Comparison of ENCODE assay signal across 8 mouse cellular contexts in the genomic region with DNA sequence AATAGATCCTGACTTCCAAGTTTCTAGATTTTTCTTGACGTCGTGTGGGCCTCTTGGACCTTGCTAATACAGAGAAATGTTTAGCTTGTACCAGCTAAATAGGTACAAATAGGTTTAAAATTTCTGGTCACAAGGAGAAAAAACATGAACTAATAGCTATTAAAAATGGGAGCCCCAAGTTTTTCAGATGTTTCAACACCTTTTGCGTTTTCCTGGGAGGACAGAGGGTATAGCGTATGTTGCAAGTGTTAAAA. TPM values are rescaled to one million over a fixed set of nuclear protein-coding genes. Genes with fewer than 3 reads are reported as not detected.
DNase-seq lines count a peak whose midpoint lies in the region; ATAC-seq and TF ChIP-seq lines count a peak whose summit lies in the region.

No protein-coding gene starts in this region.

- H3K27ac ChIP-seq in heart, postnatal 0 days (ENCODE audit: low read depth) = peak overlapping the region; percentile 100
- peak overlapping the region; percentile 99 for H3K27ac ChIP-seq in hindbrain, embryonic 12.5 days
- peak overlapping the region; percentile 100 for H3K27ac ChIP-seq in midbrain, embryonic 12.5 days (replicated peaks)

- no peaks in the 10 kb centered on the region for H3K9me3 ChIP-seq in heart, postnatal 0 days (replicated peaks; ENCODE audit: control insufficient read depth, low read length)
- H3K9me3 ChIP-seq in hindbrain, embryonic 12.5 days (replicated peaks) = no peaks in the 10 kb centered on the region
- H3K9me3 ChIP-seq in midbrain, embryonic 12.5 days = no peaks in the 10 kb centered on the region

- WGBS in heart, postnatal 0 days = 0% methylated on average over 4 of the region's 4 CpGs
- WGBS in hindbrain, embryonic 12.5 days = 0% methylated on average over 4 of the region's 4 CpGs
- 0% methylated on average over 4 of the region's 4 CpGs for WGBS in midbrain, embryonic 12.5 days

- peaks cover 43% of the 10 kb centered on the region for H3K4me1 ChIP-seq in heart, postnatal 0 days (ENCODE audit: control insufficient read depth, insufficient read depth)
- peaks cover 40% of the 10 kb centered on the region for H3K4me1 ChIP-seq in hindbrain, embryonic 12.5 days
- peaks cover 37% of the 10 kb centered on the region for H3K4me1 ChIP-seq in midbrain, embryonic 12.5 days

- peak overlapping the region; percentile 88 for H3K9ac ChIP-seq in heart, postnatal 0 days (replicated peaks; ENCODE audit: low read depth, low read length)
- H3K9ac ChIP-seq in hindbrain, embryonic 12.5 days = peak overlapping the region; percentile 79
- peak overlapping the region; percentile 78 for H3K9ac ChIP-seq in midbrain, embryonic 12.5 days (replicated peaks)

- no peak for TF ChIP-seq CTCF in heart, postnatal 0 days (IDR thresholded peaks at IDR 0.05; ENCODE audit: low read depth)

- H3K36me3 ChIP-seq in heart, postnatal 0 days (replicated peaks; ENCODE audit: control insufficient read depth, insufficient read depth, low read length) = peaks cover 29% of the 10 kb centered on the region
- peaks cover 9% of the 10 kb centered on the region for H3K36me3 ChIP-seq in hindbrain, embryonic 12.5 days
- peaks cover 11% of the 10 kb centered on the region for H3K36me3 ChIP-seq in midbrain, embryonic 12.5 days

- peak overlapping the region; percentile 90 for H3K4me3 ChIP-seq in heart, postnatal 0 days (ENCODE audit: low read depth, low read length)
- H3K4me3 ChIP-seq in hindbrain, embryonic 12.5 days = peak overlapping the region; percentile 98
- peak overlapping the region; percentile 81 for H3K4me3 ChIP-seq in midbrain, embryonic 12.5 days

- TF ChIP-seq EP300 in heart, postnatal 0 days (IDR thresholded peaks at IDR 0.05; ENCODE audit: low read depth) = no peak; the same call in 1 of the 2 replicates

- H3K27me3 ChIP-seq in heart, postnatal 0 days (ENCODE audit: control insufficient read depth, insufficient read depth, low read length) = no peaks in the 10 kb centered on the region
- no peaks in the 10 kb centered on the region for H3K27me3 ChIP-seq in hindbrain, embryonic 12.5 days
- no peaks in the 10 kb centered on the region for H3K27me3 ChIP-seq in midbrain, embryonic 12.5 days

- peak overlapping the region; percentile 84 for H3K4me2 ChIP-seq in heart, postnatal 0 days (ENCODE audit: low read depth, low read length)
- H3K4me2 ChIP-seq in hindbrain, embryonic 12.5 days (replicated peaks) = peak overlapping the region; percentile 90
- H3K4me2 ChIP-seq in midbrain, embryonic 12.5 days (replicated peaks) = peak overlapping the region; percentile 91

- ATAC-seq in heart, postnatal 0 days (ENCODE audit: insufficient read depth, low read depth) = no peak
- no peak for ATAC-seq in hindbrain, embryonic 12.5 days (ENCODE audit: low FRiP score)
- no peak for ATAC-seq in midbrain, embryonic 12.5 days (ENCODE audit: low FRiP score, low read depth)

- no peak for DNase-seq in heart, postnatal 0 days (ENCODE audit: low spot score)
- DNase-seq in heart, adult 9 months (ENCODE audit: low spot score in 2 of 2) = no peak
- DNase-seq in Muller cell, postnatal 12 days (ENCODE audit: inconsistent ontology term) = peak; percentile 94
- no peak for DNase-seq in cerebellum, postnatal 25 days
- no peak for DNase-seq in left cerebral cortex, adult 18-20 months (ENCODE audit: low spot score in 2 of 2)
- no peak for DNase-seq in gastrocnemius, adult 8-10 months (ENCODE audit: low spot score in 2 of 2)

RNA-seq across cellular contexts. Expression of gene Scyl1, which starts 31.5 kb away (rescaled TPM):
- 78.0 and 82.4 TPM in 2 replicates for total RNA-seq in heart, postnatal 0 days (2014; rRNA removed; ENCODE audit: low replicate concordance)
- 46.1 and 47.1 TPM in 2 replicates for polyA plus RNA-seq in heart, postnatal 0 days (2015; fragmentation: Nextera tagmentation; extraction: Ambion mirVana)
- polyA plus RNA-seq in hindbrain, embryonic 12.5 days (2016; fragmentation: Nextera tagmentation; extraction: Ambion mirVana) = 71.8 and 73.7 TPM in 2 replicates
- 63.6 and 68.4 TPM in 2 replicates for polyA plus RNA-seq in midbrain, embryonic 12.5 days (2016; fragmentation: Nextera tagmentation; extraction: Ambion mirVana)
- 10 to 100 TPM; 90.8 to 93.4 TPM for total RNA-seq in left cerebral cortex, adult 18-20 months (2021)
- 10 to 100 TPM; 71.4 to 91.0 (median 82.6) TPM for total RNA-seq in gastrocnemius, adult 8-10 months (2022)
